Mouse (Mus musculus) kidney, postnatal 10 days (tissue): Measurements from ENCODE around the gene Gm21190.
"Not testable (repeated sequence)": the region's sequence is repeated elsewhere in the genome, so short reads cannot be mapped to it uniquely, and the experiment has no call there.

ENCODE experiments used
- DNase-seq: peaks from one replicate; pipeline ENCODE4 v3.0.0; 2021; ENCODE audit warnings: mixed read lengths

The Gm21190 gene

GRCm38 (mm10) chr5:15529122-15529521 lies at the start of gene Gm21190:
Gene Gm21190, minus strand, starts transcription at chr5:15529222.
- DNase-seq = not testable (repeated sequence)

GRCm38 (mm10) chr5:15577033-15577432 lies 48.0 kb upstream of the Gm21190 start, which contains the start of gene Gm21083:
Gene Gm21083, plus strand, starts transcription at chr5:15577333.
- not testable (repeated sequence) for DNase-seq

- not testable (repeated sequence) for DNase-seq
These were observed 44.7 kb upstream of the Gm21190 start for GRCm38 (mm10) chr5:15573735-15574134.

GRCm38 (mm10) chr5:15561425-15562264 lies 32.6 kb upstream of the Gm21190 start:
- DNase-seq = not testable (repeated sequence)

GRCm38 (mm10) chr5:15558654-15559053 lies 29.6 kb upstream of the Gm21190 start:
- not testable (repeated sequence) for DNase-seq

GRCm38 (mm10) chr5:15549606-15550005 lies 20.6 kb upstream of the Gm21190 start:
- DNase-seq = peak; percentile 21

- not testable (repeated sequence) for DNase-seq
These were observed 20.1 kb upstream of the Gm21190 start for GRCm38 (mm10) chr5:15549134-15549533.

- not testable (repeated sequence) for DNase-seq
These were observed 19.6 kb upstream of the Gm21190 start for GRCm38 (mm10) chr5:15548642-15549041.

GRCm38 (mm10) chr5:15522470-15522869 lies 6.6 kb downstream of the Gm21190 start:
- peak; percentile 48 for DNase-seq

GRCm38 (mm10) chr5:15522028-15522427 lies 7.0 kb downstream of the Gm21190 start:
- DNase-seq = not testable (repeated sequence)

- peak; percentile 19 for DNase-seq
These were observed 8.6 kb downstream of the Gm21190 start for GRCm38 (mm10) chr5:15520418-15520817.

GRCm38 (mm10) chr5:15517150-15517549 lies 11.9 kb downstream of the Gm21190 start:
- DNase-seq = not testable (repeated sequence)

GRCm38 (mm10) chr5:15512236-15512635 lies 16.8 kb downstream of the Gm21190 start:
- DNase-seq = not testable (repeated sequence)

GRCm38 (mm10) chr5:15509911-15510310 lies 19.1 kb downstream of the Gm21190 start:
- not testable (repeated sequence) for DNase-seq

- DNase-seq = peak; percentile 7
These were observed 20.3 kb downstream of the Gm21190 start for GRCm38 (mm10) chr5:15508460-15509451.

GRCm38 (mm10) chr5:15507757-15508459 lies 21.1 kb downstream of the Gm21190 start:
- DNase-seq = not testable (repeated sequence)

GRCm38 (mm10) chr5:15507309-15507619 lies 21.8 kb downstream of the Gm21190 start:
- no peak for DNase-seq

- DNase-seq = peak; percentile 57
These were observed 22.3 kb downstream of the Gm21190 start for GRCm38 (mm10) chr5:15506575-15507308.

GRCm38 (mm10) chr5:15498774-15499400 lies 30.1 kb downstream of the Gm21190 start:
- DNase-seq = peak; percentile 56

GRCm38 (mm10) chr5:15498350-15498749 lies 30.7 kb downstream of the Gm21190 start:
- not testable (repeated sequence) for DNase-seq

- DNase-seq = not testable (repeated sequence)
These were observed 38.1 kb downstream of the Gm21190 start for GRCm38 (mm10) chr5:15490934-15491333.
